Mouse (Mus musculus) cerebellum, postnatal 25 days (tissue): Measurements from ENCODE around the gene 1700001C19Rik.

Experiments used
- DNase-seq, 2 experiments: peaks; one replicate each; pipeline ENCODE4 v3.0.0; 2021; ENCODE audit warnings: mixed read lengths in 2 of 2

Gene 1700001C19Rik

DNA sequence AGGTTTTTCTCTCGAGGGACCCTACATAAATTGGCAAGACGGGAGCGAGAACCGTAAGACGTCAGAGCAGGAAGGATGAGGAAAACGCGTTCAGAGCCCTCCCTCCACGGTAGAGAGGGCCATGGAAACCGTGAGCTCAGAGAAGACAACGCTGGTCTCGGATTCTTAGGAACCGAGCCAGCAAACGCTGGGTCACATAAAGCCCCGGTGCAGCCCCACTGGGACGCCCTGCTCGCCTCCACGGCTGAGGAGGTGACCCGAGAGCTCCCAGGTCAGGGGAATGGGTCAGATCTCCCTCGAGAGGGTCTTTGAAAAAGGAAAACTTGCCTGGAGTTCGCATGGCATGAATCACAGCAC lies 68.1 kb downstream of the 1700001C19Rik start:
- DNase-seq: peak in 1 of 2 experiments; percentile 49

DNA sequence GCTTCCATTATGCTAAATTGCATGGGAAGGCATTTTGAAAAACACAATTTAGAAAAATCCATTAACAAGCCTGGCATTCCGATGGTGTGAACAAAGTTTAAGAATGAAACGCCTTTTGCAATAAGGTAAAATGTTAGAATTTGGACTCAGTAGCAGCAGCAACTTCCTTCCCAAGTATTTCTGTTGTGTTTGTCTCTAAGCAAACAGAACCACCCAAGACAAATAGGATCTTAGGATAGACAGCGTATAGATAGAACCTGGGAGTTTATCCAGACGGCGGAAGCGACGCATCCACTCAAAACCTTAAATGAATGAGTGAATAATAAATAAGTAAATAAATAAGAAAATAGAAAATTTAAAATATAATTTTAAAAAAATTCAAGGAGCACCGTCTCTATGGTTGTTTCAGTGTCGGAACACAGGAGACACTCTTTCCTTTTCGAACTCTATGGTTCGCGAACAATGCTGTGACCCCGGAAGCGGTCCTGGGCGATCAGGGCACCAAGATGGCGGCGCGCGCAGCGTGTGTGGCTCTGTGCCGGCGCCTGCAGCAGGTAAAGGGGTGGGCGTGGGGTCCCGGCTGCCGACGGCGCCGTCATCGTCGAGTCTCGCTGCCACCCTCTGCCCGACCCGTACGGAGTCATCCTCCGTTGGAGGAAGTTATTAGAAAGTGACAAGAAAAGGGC lies 68.6 kb downstream of the 1700001C19Rik start, which contains the start of gene Mrps10:
Gene Mrps10 (plus strand): TSS at position 487 of the 686 bp plus-strand sequence.
- DNase-seq: peak; percentile 87 to 93
